Mouse (Mus musculus) hindbrain, embryonic 15.5 days (tissue): ENCODE results near the gene Prkn. TPM values are rescaled to one million over a fixed set of nuclear protein-coding genes. Genes with fewer than 3 reads are reported as not detected.

ENCODE experiments used
- ATAC-seq: fragments of 200-750 bp; cut with Nextera tagmentation; 2 replicates; pipeline ENCODE4 v1.8.0; 2017; ENCODE audit warnings: low read depth, moderate number of reproducible peaks, moderate TSS enrichment; ENCODE audit not compliant: low FRiP score
- H3K27ac ChIP-seq: fragments of 300-500 bp; sonication (generic); replicated peaks from 2 replicates; pipeline ENCODE4 v1.5.1; 2015; ENCODE audit warnings: mild to moderate bottlenecking, inconsistent platforms
- H3K27me3 ChIP-seq: fragments of 300-500 bp; sonication (generic); 2 replicates; pipeline ENCODE4 v1.6.1; 2015; ENCODE audit warnings: control low read depth, inconsistent platforms
- H3K36me3 ChIP-seq: fragments of 300-500 bp; sonication (generic); 2 replicates; pipeline ENCODE4 v1.6.1; 2015; ENCODE audit warnings: control low read depth, inconsistent platforms
- H3K4me1 ChIP-seq: fragments of 300-500 bp; sonication (generic); replicated peaks from 2 replicates; pipeline ENCODE4 v1.6.1; 2015; ENCODE audit warnings: control low read depth, inconsistent platforms
- H3K4me2 ChIP-seq: fragments of 300-500 bp; sonication (generic); 2 replicates; pipeline ENCODE4 v1.6.1; 2015; ENCODE audit warnings: moderate library complexity, mild to moderate bottlenecking, inconsistent platforms
- H3K4me3 ChIP-seq: fragments of 300-500 bp; sonication (generic); 2 replicates; pipeline ENCODE4 v1.5.1; 2015; ENCODE audit warnings: mild to moderate bottlenecking, inconsistent platforms
- H3K9ac ChIP-seq: fragments of 300-500 bp; sonication (generic); 2 replicates; pipeline ENCODE4 v1.6.1; 2015; ENCODE audit warnings: inconsistent platforms
- H3K9me3 ChIP-seq: fragments of 300-500 bp; sonication (generic); 2 replicates; pipeline ENCODE4 v1.6.1; 2016; ENCODE audit warnings: control low read depth, inconsistent platforms
- WGBS: fragments of 180-500 bp; shearing (Covaris S2); methylation state at CpG from one replicate; pipeline ENCODE4 v1.1.7; 2015; 5-methylcytosine and 5-hydroxymethylcytosine counted together
- polyA plus RNA-seq: library from polyadenylated mRNA; unstranded; fragments of >200 nt; fragmentation: Nextera tagmentation; extraction: Ambion mirVana; gene quantifications from 2 replicates; pipeline ENCODE4 v1.2.1, GENCODE M21; 2015

Prkn gene
- polyA plus RNA-seq, 1 experiment from 2014 or later: 4.3 TPM

DNA sequence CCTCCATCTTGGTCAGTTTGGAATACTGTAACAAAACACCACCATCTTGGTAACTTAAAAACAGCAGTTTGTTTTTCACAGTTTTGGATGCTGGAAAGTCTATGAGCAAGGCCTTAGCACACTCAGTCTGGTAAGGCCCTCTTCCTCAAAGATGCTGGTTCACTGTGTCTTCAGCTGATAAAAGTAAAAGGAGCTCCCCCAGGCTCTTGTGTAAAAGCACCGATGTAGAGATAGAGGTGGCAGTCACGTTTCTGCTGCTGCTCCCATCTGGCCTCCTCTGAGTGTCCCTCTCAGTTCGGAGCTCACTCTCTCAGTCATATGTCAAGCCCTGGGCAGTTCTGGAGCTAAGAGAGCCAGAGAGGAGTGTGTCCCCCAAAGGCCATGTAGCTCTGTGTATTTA lies 955.8 kb downstream of the Prkn start:
- no peaks in the 10 kb centered on the region for H3K36me3 ChIP-seq
- H3K4me2 ChIP-seq: no peak overlapping the region
- H3K9ac ChIP-seq: no peak overlapping the region
- H3K4me3 ChIP-seq: no peak overlapping the region
- WGBS: 79% methylated on average over 3 of the region's 3 CpGs
- ATAC-seq: no peak
- no peak overlapping the region for H3K27ac ChIP-seq
- no peaks in the 10 kb centered on the region for H3K27me3 ChIP-seq
- no peaks in the 10 kb centered on the region for H3K9me3 ChIP-seq
- no peaks in the 10 kb centered on the region for H3K4me1 ChIP-seq

DNA sequence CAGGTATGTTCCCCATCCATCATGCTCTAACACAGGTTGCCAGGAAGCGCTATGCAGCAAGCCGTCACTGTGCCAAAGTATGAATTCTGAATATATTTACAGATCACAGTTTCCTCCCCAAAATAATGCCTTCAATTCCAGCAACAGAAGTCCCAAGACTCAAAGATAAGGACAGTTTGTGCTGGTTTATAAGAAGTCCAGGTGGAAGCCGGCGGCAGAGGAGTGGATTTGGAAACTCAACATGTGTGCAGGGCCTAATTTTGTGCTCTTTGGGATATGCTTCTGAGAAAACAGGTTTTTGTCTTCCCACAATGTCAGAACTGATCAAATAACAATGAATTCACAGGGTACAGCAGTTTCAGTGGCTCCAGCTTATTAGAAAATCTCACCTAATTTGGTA lies 961.0 kb downstream of the Prkn start:
- no peaks in the 10 kb centered on the region for H3K9me3 ChIP-seq
- no peak for ATAC-seq
- no peaks in the 10 kb centered on the region for H3K27me3 ChIP-seq
- H3K27ac ChIP-seq: no peak overlapping the region
- no peaks in the 10 kb centered on the region for H3K4me1 ChIP-seq
- no peak overlapping the region for H3K9ac ChIP-seq
- 88% methylated on average over 4 of the region's 4 CpGs for WGBS
- no peak overlapping the region for H3K4me2 ChIP-seq
- no peaks in the 10 kb centered on the region for H3K36me3 ChIP-seq
- no peak overlapping the region for H3K4me3 ChIP-seq

DNA sequence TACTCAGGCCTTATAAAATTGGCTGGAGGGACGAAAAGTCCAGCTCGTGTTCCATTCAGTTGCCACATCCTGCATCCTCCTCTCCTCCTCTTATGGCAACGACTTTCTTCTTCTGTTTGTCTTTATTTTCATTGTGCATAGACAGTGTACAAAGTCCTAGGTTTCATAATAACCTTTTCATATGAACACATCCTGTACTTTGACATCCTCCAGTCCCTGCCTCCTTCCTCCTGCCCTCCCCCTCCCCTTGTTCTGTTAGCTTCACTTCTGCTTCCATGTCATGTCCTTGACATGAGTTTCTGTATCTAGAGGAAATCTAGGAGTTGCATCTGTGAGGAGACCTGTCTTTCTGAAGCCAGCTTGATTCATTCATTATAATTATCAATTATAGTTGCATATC lies 967.1 kb downstream of the Prkn start:
- Histone ChIP-seq H3K9me3 (no peaks in the 10 kb centered on the region), H3K9ac (no peak overlapping the region), H3K36me3 (no peaks in the 10 kb centered on the region), H3K4me1 (no peaks in the 10 kb centered on the region), H3K4me2 (no peak overlapping the region), H3K27ac (no peak overlapping the region), H3K27me3 (no peaks in the 10 kb centered on the region), H3K4me3 (no peak overlapping the region)
- WGBS: 90% methylated on average over 3 of the region's 3 CpGs
- ATAC-seq: no peak

DNA sequence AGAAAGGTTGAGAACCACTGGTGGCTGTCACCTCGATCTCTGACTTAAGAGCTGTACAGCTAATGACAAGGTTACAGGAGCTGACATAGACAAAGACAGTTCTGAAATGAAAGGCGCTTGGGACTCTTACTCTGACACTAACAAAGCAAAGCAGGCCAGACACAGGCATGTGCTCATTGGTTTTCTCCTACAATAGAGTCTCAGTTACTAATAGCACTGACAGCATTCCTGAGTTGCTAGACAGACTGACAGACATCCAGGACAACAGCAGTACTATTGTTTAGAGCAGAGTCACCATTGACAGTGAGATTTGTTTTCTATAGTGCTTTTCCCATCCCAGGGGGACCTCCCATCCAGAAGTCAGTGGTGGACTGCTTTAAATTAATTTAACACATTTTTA lies 977.7 kb downstream of the Prkn start:
- no peak overlapping the region for H3K27ac ChIP-seq
- WGBS: 57% methylated on average over 2 of the region's 2 CpGs
- no peaks in the 10 kb centered on the region for H3K27me3 ChIP-seq
- H3K4me1 ChIP-seq: no peaks in the 10 kb centered on the region
- no peak overlapping the region for H3K4me2 ChIP-seq
- no peak for ATAC-seq
- H3K9ac ChIP-seq: no peak overlapping the region
- no peaks in the 10 kb centered on the region for H3K36me3 ChIP-seq
- H3K4me3 ChIP-seq: no peak overlapping the region
- H3K9me3 ChIP-seq: no peaks in the 10 kb centered on the region

DNA sequence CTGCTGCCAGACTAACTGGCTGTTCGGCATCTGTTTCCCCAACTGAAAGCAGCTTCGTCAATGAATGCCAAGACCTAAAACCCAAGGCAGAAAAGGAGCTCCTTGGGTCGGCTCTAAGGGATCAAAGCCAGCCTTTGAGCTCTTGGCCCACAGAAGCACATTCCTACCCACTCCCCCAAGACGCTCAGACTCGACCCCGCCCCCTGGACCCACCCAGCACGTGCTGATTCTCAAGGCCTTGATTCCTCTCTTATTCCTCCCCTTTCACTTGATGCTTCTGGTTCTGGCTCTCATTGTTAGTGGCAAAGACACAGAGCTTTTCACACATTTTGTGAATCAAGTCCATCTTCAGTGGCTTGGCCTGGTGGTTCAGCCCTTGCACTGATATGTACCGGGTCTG lies 979.3 kb downstream of the Prkn start:
- no peaks in the 10 kb centered on the region for H3K36me3 ChIP-seq
- WGBS: 51% methylated on average over 8 of the region's 8 CpGs
- H3K27me3 ChIP-seq: no peaks in the 10 kb centered on the region
- peaks cover 12% of the 10 kb centered on the region for H3K4me1 ChIP-seq
- H3K27ac ChIP-seq: no peak overlapping the region
- H3K9ac ChIP-seq: no peak overlapping the region
- H3K4me3 ChIP-seq: no peak overlapping the region
- H3K4me2 ChIP-seq: no peak overlapping the region
- no peaks in the 10 kb centered on the region for H3K9me3 ChIP-seq
- ATAC-seq: no peak

DNA sequence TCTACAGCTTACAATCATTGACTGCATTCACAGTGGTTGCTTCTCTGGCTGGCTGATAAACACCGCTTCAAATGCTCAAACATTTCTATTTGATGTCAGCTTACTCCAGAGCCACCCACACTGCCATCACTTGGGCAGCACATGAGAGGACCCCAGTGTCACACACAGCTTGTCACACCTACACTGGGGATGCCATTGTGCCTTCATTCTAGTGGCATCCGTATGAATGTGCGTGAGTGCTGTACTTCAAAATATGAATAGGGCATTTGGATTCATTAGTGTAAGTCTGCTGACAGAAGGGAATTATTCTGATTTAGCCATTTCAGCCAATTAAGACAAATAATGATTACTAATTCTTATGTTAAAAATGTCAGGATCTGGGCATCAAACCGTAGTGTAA lies 980.6 kb downstream of the Prkn start:
- Histone ChIP-seq H3K36me3 (no peaks in the 10 kb centered on the region), H3K9ac (no peak overlapping the region), H3K9me3 (no peaks in the 10 kb centered on the region), H3K4me3 (no peak overlapping the region), H3K27ac (no peak overlapping the region), H3K27me3 (no peaks in the 10 kb centered on the region), H3K4me1 (peaks cover 12% of the 10 kb centered on the region), H3K4me2 (no peak overlapping the region)
- ATAC-seq: no peak
- 78% methylated on average over 4 of the region's 4 CpGs for WGBS

DNA sequence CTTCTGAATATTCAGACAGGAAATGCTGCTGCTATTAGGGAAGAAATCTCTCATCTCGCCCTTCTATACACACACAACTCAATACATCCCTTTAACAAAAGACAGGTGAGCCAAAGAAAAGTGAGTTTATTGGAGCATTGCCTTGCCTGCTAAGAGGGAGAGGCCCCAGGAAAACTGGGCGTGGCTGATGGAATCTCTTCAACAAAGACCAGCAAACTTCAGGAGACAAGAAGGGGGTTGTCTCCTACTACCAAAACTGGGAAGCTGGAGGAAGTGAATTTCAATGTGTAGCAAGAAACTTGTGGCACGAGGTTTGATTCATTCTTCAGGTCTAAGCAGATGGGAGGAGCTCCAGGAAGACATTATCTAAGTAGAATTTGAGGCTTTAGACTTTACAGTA lies 989.3 kb downstream of the Prkn start:
- WGBS: 72% methylated on average over 3 of the region's 3 CpGs
- ATAC-seq: no peak

DNA sequence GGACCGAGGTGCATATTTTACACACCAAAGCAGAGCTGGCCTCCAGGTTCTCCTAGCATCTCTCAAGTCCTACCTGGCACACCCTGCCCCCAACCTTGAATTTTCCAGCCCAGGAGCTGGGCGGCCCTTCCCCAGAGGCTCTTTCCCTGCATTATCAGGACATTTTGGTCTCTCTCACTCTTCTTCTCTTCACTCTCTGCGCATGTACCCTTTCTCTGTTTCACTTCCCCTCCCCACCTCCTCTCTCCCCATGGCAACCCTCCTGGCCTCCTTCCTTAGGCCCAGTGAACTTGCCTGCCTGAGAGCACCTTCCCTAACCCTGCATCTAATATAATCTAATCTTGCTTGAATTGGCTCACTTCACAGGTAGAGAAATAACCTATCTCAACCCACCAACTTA lies 996.9 kb downstream of the Prkn start:
- H3K4me2 ChIP-seq: no peak overlapping the region
- no peaks in the 10 kb centered on the region for H3K9me3 ChIP-seq
- no peaks in the 10 kb centered on the region for H3K27me3 ChIP-seq
- H3K4me1 ChIP-seq: no peaks in the 10 kb centered on the region
- no peak for ATAC-seq
- no peak overlapping the region for H3K4me3 ChIP-seq
- H3K36me3 ChIP-seq: no peaks in the 10 kb centered on the region
- no peak overlapping the region for H3K9ac ChIP-seq
- no peak overlapping the region for H3K27ac ChIP-seq
- WGBS: 90% methylated on average over 3 of the region's 3 CpGs

More for the DNA sequence above, 989.3 kb downstream of the Prkn start:
- Histone ChIP-seq H3K27me3 (no peaks in the 10 kb centered on the region), H3K4me1 (no peaks in the 10 kb centered on the region), H3K9me3 (no peaks in the 10 kb centered on the region), H3K27ac (no peak overlapping the region), H3K9ac (no peak overlapping the region), H3K36me3 (no peaks in the 10 kb centered on the region), H3K4me2 (no peak overlapping the region), H3K4me3 (no peak overlapping the region)

DNA sequence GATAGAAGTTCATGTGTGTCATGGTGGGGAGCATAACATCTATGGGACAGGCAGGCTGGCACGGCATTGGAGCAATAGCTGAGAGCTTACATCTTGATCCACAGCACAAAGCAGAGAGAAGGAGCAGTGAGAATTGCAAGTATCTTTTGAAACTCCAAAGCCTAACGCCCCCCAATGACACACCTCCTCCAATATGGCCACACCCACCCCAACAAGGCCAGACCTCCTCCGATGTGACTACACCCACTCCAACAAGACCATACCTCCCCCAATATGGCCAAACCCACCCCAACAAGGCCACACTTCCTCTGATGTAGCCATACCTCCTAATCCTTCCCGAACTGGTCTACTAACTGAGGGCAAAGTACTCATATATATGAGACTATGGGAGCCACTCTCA lies 1004.3 kb downstream of the Prkn start:
- ATAC-seq: no peak
- Histone ChIP-seq H3K36me3 (no peaks in the 10 kb centered on the region), H3K27me3 (no peaks in the 10 kb centered on the region), H3K4me3 (no peak overlapping the region), H3K4me2 (no peak overlapping the region), H3K9me3 (no peaks in the 10 kb centered on the region), H3K27ac (no peak overlapping the region), H3K4me1 (peaks cover 4% of the 10 kb centered on the region; the same call in 1 of the 2 replicates), H3K9ac (no peak overlapping the region)
- 96% methylated on average over 4 of the region's 4 CpGs for WGBS

DNA sequence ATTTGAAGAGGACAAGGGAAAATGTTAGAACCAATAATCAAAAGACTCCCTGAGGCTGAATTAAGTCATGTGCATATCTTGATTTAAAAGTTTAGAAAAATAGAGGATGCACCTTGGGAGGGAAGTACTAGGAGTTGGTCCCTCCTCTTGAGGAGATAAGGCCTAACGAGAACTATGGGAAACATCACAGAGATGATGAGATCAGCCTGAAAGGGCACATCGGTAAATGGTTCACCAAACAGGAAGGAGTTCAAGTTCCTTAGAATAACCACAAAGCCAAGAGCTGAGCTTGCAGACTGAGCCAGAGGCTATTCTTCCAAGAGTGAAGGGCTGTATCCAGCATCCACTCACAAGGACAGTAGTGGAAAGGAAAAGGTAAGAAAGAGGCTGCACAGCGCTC lies 1004.8 kb downstream of the Prkn start:
- H3K27ac ChIP-seq: no peak overlapping the region
- H3K9ac ChIP-seq: no peak overlapping the region
- no peak for ATAC-seq
- H3K27me3 ChIP-seq: no peaks in the 10 kb centered on the region
- H3K4me3 ChIP-seq: no peak overlapping the region
- no peaks in the 10 kb centered on the region for H3K9me3 ChIP-seq
- H3K4me1 ChIP-seq: peaks cover 4% of the 10 kb centered on the region; the same call in 1 of the 2 replicates
- no peaks in the 10 kb centered on the region for H3K36me3 ChIP-seq
- WGBS: 89% methylated on average over 3 of the region's 3 CpGs
- H3K4me2 ChIP-seq: no peak overlapping the region

DNA sequence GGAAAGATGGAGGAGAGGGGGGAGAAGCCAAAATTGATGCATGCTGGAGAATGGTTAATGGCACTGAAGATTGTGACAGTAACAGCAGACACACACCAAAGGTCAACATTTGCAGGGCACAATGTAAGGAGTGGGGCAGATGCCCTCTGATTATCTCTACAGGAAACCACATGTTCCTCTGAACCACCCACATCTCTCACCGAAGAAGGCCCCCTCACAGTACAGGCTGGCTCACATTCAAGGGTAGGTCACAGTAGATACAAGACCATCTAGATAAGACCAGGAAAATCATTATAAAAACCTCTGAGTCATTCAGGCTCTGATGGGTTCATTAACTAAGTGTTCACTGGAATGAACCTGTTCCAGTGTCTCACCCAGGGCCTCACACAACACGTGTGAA lies 1005.3 kb downstream of the Prkn start:
- H3K4me2 ChIP-seq: no peak overlapping the region
- no peak for ATAC-seq

DNA sequence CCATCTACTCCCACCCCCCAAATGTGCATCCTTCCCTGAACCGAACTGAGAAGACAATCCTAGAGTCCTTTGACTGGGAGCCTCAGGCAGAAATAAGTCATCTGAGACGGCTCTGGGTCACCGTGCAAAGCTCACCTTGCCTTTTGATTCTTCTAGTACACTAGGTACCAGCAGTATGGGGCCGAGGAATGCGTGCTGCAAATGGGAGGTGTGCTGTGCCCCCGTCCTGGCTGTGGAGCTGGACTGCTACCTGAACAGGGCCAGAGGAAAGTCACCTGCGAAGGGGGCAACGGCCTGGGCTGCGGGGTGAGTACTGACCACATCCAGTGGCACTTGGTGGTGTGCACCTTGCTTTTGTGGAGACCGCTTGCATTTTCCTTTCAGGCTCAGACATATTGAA lies 1014.4 kb downstream of the Prkn start:
- no peaks in the 10 kb centered on the region for H3K36me3 ChIP-seq
- no peak overlapping the region for H3K27ac ChIP-seq
- H3K4me3 ChIP-seq: no peak overlapping the region
- H3K27me3 ChIP-seq: no peaks in the 10 kb centered on the region
- no peak overlapping the region for H3K9ac ChIP-seq
- 92% methylated on average over 10 of the region's 10 CpGs for WGBS
- no peak overlapping the region for H3K4me2 ChIP-seq
- ATAC-seq: no peak
- no peaks in the 10 kb centered on the region for H3K9me3 ChIP-seq
- no peaks in the 10 kb centered on the region for H3K4me1 ChIP-seq

More for the DNA sequence above, 1005.3 kb downstream of the Prkn start:
- Histone ChIP-seq H3K9ac (no peak overlapping the region), H3K36me3 (no peaks in the 10 kb centered on the region), H3K27me3 (no peaks in the 10 kb centered on the region), H3K4me3 (no peak overlapping the region), H3K27ac (no peak overlapping the region), H3K4me1 (peaks cover 4% of the 10 kb centered on the region; the same call in 1 of the 2 replicates), H3K9me3 (no peaks in the 10 kb centered on the region)
- WGBS: 76% methylated on average over 2 of the region's 2 CpGs

DNA sequence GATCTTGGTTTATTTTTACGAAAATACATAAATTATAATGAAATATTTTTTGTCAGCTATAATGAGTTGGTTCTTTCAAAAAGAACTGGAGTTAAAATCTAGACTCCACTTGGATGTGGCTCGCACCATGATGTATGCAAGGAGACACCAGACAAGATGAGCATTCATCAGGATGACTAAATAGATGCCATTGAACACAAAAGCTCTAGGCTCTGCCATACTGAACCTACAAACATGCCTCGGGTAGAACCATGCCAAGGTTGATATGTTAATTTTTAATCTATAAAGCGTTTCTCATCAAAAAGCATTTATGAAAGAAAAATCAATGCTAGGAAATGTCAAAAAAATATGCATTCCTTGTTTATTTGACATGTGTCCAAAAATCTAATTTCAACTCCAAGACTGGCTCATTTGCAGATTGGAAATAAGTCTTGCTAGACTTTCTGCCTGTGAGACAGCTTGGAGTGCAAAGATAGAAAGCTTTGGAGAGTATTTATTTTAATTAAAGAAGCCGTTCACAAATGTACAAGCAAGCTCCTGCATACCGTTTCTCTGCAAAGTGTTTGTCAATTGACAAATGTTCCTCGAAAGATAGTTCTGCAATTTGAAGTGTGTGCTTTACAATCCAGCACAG lies 1018.7 kb downstream of the Prkn start:
- no peaks in the 10 kb centered on the region for H3K36me3 ChIP-seq

More for the DNA sequence above, 1018.7 kb downstream of the Prkn start:
- H3K9ac ChIP-seq: no peak overlapping the region
- H3K4me3 ChIP-seq: no peak overlapping the region
- no peak for ATAC-seq
- no peak overlapping the region for H3K27ac ChIP-seq
- H3K4me1 ChIP-seq: no peaks in the 10 kb centered on the region
- H3K27me3 ChIP-seq: no peaks in the 10 kb centered on the region
- H3K9me3 ChIP-seq: no peaks in the 10 kb centered on the region
- H3K4me2 ChIP-seq: no peak overlapping the region
- 82% methylated on average over 7 of the region's 7 CpGs for WGBS
